Mouse (Mus musculus) lung, embryonic 14.5 days (tissue): ENCODE measurements around the gene Mmp10. TPM values are rescaled to one million over a fixed set of nuclear protein-coding genes. Genes with fewer than 3 reads are reported as not detected.

Source experiments
- ATAC-seq: fragments of 200-750 bp; cut with Nextera tagmentation; 2 replicates; pipeline ENCODE4 v1.8.0; 2017; ENCODE audit warnings: mild to moderate bottlenecking, moderate TSS enrichment, moderate library complexity; ENCODE audit not compliant: insufficient read depth
- DNase-seq: peaks from one replicate; pipeline ENCODE4 v3.0.0-alpha.2; 2015
- H3K27ac ChIP-seq: fragments of 300-500 bp; sonication (generic); 2 replicates; pipeline ENCODE4 v1.5.1; 2014; ENCODE audit warnings: low read depth, mild to moderate bottlenecking, moderate library complexity
- H3K27me3 ChIP-seq: fragments of 300-500 bp; sonication (generic); 2 replicates; pipeline ENCODE4 v1.6.1; 2014; ENCODE audit warnings: low read length, control low read depth; ENCODE audit not compliant: insufficient read depth
- H3K36me3 ChIP-seq: fragments of 300-500 bp; sonication (generic); 2 replicates; pipeline ENCODE4 v1.6.1; 2014; ENCODE audit warnings: control low read depth; ENCODE audit not compliant: insufficient read depth
- H3K4me1 ChIP-seq: fragments of 300-500 bp; sonication (generic); 2 replicates; pipeline ENCODE4 v1.6.1; 2014; ENCODE audit warnings: antibody characterized with exemption, control low read depth; ENCODE audit not compliant: insufficient read depth
- H3K4me2 ChIP-seq: fragments of 300-500 bp; sonication (generic); 2 replicates; pipeline ENCODE4 v1.6.1; 2014; ENCODE audit warnings: mild to moderate bottlenecking
- H3K4me3 ChIP-seq: fragments of 300-500 bp; sonication (generic); 2 replicates; pipeline ENCODE4 v1.5.1; 2014; ENCODE audit warnings: low read depth, low read length
- H3K9ac ChIP-seq: fragments of 300-500 bp; sonication (generic); 2 replicates; pipeline ENCODE4 v1.6.1; 2014
- H3K9me3 ChIP-seq: fragments of 300-500 bp; sonication (generic); 2 replicates; pipeline ENCODE4 v1.6.1; 2016; ENCODE audit warnings: low read depth, low read length, control low read depth
- CTCF ChIP-seq: IDR thresholded peaks from 2 replicates; pipeline ENCODE4 v1.5.1; 2016; ENCODE audit warnings: antibody characterized with exemption, low read depth
- WGBS: fragments of 180-500 bp; shearing (Covaris S2); extraction: QIAGEN DNeasy Blood & Tissue Kit; methylation state at CpG from one replicate; pipeline ENCODE4 v1.1.7; 2014; 5-methylcytosine and 5-hydroxymethylcytosine counted together
- polyA plus RNA-seq: library from polyadenylated mRNA; unstranded; fragments of >200 nt; fragmentation: Nextera tagmentation; extraction: Ambion mirVana; gene quantifications from 2 replicates; pipeline ENCODE4 v1.2.1, GENCODE M21; 2014

Gene Mmp10
- polyA plus RNA-seq: not detected in 2 replicates

- H3K27me3 ChIP-seq: no peaks in the 10 kb centered on the region
- H3K4me2 ChIP-seq: no peak within 1 kb of the TSS
- ATAC-seq (no peak), DNase-seq (no peak)
- H3K4me3 ChIP-seq: no peak within 1 kb of the TSS
- no peak within 1 kb of the TSS for H3K9ac ChIP-seq
- 81% methylated on average over 3 of the region's 3 CpGs for WGBS
- no peaks in the 10 kb centered on the region for H3K9me3 ChIP-seq
- no peaks in the 10 kb centered on the region for H3K4me1 ChIP-seq
- no peak for TF ChIP-seq CTCF
- H3K36me3 ChIP-seq: no peaks in the 10 kb centered on the region
- no peak within 1 kb of the TSS for H3K27ac ChIP-seq
Observed at GRCm38 (mm10) chr9:7502051-7502450, at the start of gene Mmp10. Gene Mmp10, plus strand, starts transcription at chr9:7502352.

DNA sequence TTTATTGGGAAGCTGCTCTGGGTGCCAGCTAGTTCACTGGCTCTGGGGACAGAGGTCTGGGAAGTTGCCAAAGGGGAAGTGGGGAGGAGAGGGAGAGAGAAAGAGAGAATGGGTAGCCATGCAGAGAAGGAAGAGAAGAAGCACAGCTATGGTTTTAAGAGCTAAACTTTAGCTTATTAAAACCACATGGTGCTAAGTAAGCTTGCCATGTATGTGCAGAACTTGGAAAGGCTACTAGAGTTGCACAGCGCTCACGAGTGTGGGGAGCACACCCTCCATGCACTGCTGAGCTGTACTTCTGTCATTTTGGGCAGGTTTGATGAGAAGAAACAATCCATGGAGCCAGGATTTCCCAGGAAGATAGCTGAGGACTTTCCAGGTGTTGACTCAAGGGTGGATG, 48.9 kb upstream of the Mmp10 start:
- H3K36me3 ChIP-seq: no peaks in the 10 kb centered on the region
- no peak for ATAC-seq
- H3K9me3 ChIP-seq: no peaks in the 10 kb centered on the region
- no peak for TF ChIP-seq CTCF
- WGBS: 70% methylated on average over 2 of the region's 2 CpGs
- H3K27me3 ChIP-seq: no peaks in the 10 kb centered on the region
- H3K4me1 ChIP-seq: no peaks in the 10 kb centered on the region
- H3K9ac ChIP-seq: no peak overlapping the region
- no peak overlapping the region for H3K27ac ChIP-seq
- DNase-seq: no peak
- H3K4me3 ChIP-seq: no peak overlapping the region
- no peak overlapping the region for H3K4me2 ChIP-seq

- Histone ChIP-seq H3K27ac (no peak overlapping the region), H3K36me3 (no peaks in the 10 kb centered on the region), H3K4me3 (no peak overlapping the region), H3K4me1 (no peaks in the 10 kb centered on the region), H3K9ac (no peak overlapping the region), H3K4me2 (no peak overlapping the region), H3K27me3 (no peaks in the 10 kb centered on the region), H3K9me3 (no peaks in the 10 kb centered on the region)
- DNase-seq (no peak), ATAC-seq (no peak)
- no peak for TF ChIP-seq CTCF
- 97% methylated on average over 1 of the region's 1 CpGs for WGBS
Observed at GRCm38 (mm10) chr9:7470262-7470661, 31.9 kb upstream of the Mmp10 start.

DNA sequence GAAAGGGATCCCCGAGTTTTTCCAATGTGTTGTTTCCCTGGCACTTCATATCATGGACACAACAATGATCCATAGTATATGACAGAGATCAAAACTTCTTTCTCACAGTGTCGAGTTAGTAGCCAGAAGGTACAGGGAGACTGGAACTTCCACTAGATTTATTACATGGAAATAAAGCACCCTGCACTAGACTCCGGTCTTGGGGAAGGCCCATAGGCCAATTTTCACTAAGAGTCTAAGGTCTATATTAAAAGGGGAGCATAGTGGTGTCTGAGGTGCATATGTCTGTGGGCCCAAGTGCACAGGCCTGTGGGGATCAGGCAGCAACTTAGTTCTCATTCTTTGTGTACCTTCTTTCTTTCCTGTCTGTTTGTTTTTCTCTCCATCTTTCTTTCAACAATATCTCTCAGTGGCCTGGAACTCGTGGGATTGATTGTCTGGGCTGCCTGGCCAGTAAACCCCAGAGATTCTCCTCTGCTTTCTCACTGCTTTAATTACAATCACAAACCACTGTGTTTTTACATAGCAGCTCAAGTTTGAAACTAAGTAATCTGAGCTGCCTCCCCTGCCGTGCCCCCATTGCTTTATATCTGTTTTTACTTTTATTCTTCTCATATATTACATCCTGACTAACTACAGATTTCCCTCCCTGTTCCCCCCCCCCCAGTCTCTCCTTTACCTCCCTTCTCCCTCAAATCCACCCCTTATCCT, 18.3 kb upstream of the Mmp10 start:
- no peak for DNase-seq
- Histone ChIP-seq H3K4me3 (no peak overlapping the region), H3K9me3 (no peaks in the 10 kb centered on the region), H3K4me1 (no peaks in the 10 kb centered on the region), H3K27ac (no peak overlapping the region), H3K36me3 (no peaks in the 10 kb centered on the region), H3K9ac (no peak overlapping the region), H3K4me2 (no peak overlapping the region), H3K27me3 (no peaks in the 10 kb centered on the region)
- TF ChIP-seq CTCF: no peak
- WGBS: 58% methylated on average over 5 of the region's 5 CpGs
- no peak for ATAC-seq

GRCm38 (mm10) chr9:7501138-7501537, 1.0 kb upstream of the Mmp10 start:
- ATAC-seq (no peak), DNase-seq (no peak)
- no peak overlapping the region for H3K4me3 ChIP-seq
- no peaks in the 10 kb centered on the region for H3K4me1 ChIP-seq
- no peaks in the 10 kb centered on the region for H3K9me3 ChIP-seq
- H3K27ac ChIP-seq: no peak overlapping the region
- WGBS: 83% methylated on average over 3 of the region's 3 CpGs
- no peaks in the 10 kb centered on the region for H3K36me3 ChIP-seq
- H3K27me3 ChIP-seq: no peaks in the 10 kb centered on the region
- TF ChIP-seq CTCF: no peak
- H3K4me2 ChIP-seq: no peak overlapping the region
- no peak overlapping the region for H3K9ac ChIP-seq

- Histone ChIP-seq H3K27ac (no peak overlapping the region), H3K36me3 (no peaks in the 10 kb centered on the region), H3K9ac (no peak overlapping the region), H3K4me2 (no peak overlapping the region), H3K4me1 (no peaks in the 10 kb centered on the region), H3K9me3 (no peaks in the 10 kb centered on the region), H3K27me3 (no peaks in the 10 kb centered on the region), H3K4me3 (no peak overlapping the region)
- DNase-seq (no peak), ATAC-seq (no peak)
- WGBS: 69% methylated on average over 7 of the region's 7 CpGs
- no peak for TF ChIP-seq CTCF
Observed at GRCm38 (mm10) chr9:7507321-7507876, 5.2 kb downstream of the Mmp10 start.

- H3K36me3 ChIP-seq: no peaks in the 10 kb centered on the region
- no peak for TF ChIP-seq CTCF
- H3K27me3 ChIP-seq: no peaks in the 10 kb centered on the region
- H3K27ac ChIP-seq: no peak overlapping the region
- ATAC-seq (no peak), DNase-seq (no peak)
- WGBS: 57% methylated on average over 10 of the region's 10 CpGs
- H3K4me3 ChIP-seq: no peak overlapping the region
- no peaks in the 10 kb centered on the region for H3K9me3 ChIP-seq
- H3K9ac ChIP-seq: no peak overlapping the region
- H3K4me2 ChIP-seq: no peak overlapping the region
- H3K4me1 ChIP-seq: no peaks in the 10 kb centered on the region
Observed at GRCm38 (mm10) chr9:7509619-7510233, 7.6 kb downstream of the Mmp10 start.
